Mouse (Mus musculus) midbrain, postnatal 0 days (tissue): ENCODE data around the gene Stk38. TPM values are rescaled to one million over a fixed set of nuclear protein-coding genes. Genes with fewer than 3 reads are reported as not detected.
"Not testable (repeated sequence)": the region's sequence is repeated elsewhere in the genome, so short reads cannot be mapped to it uniquely, and the experiment has no call there.

Source experiments
- ATAC-seq: fragments of 200-750 bp; cut with Nextera tagmentation; 2 replicates; pipeline ENCODE4 v1.8.0; 2017; ENCODE audit warnings: moderate number of reproducible peaks, mild to moderate bottlenecking, moderate TSS enrichment, moderate library complexity; ENCODE audit not compliant: low FRiP score
- DNase-seq: peaks from one replicate; pipeline ENCODE4 v3.0.0-alpha.2; 2015; ENCODE audit warnings: low spot score
- H3K27ac ChIP-seq: fragments of 300-500 bp; sonication (generic); 2 replicates; pipeline ENCODE4 v1.5.1; 2014; ENCODE audit warnings: low read depth, mild to moderate bottlenecking, low read length, mixed read lengths
- H3K27me3 ChIP-seq: fragments of 300-500 bp; sonication (generic); 2 replicates; pipeline ENCODE4 v1.6.1; 2014; ENCODE audit warnings: low read length, control low read depth, mixed read lengths; ENCODE audit not compliant: insufficient read depth
- H3K36me3 ChIP-seq: fragments of 300-500 bp; sonication (generic); 2 replicates; pipeline ENCODE4 v1.6.1; 2014; ENCODE audit warnings: low read length, control low read depth, mixed read lengths; ENCODE audit not compliant: insufficient read depth
- H3K4me1 ChIP-seq: fragments of 300-500 bp; sonication (generic); 2 replicates; pipeline ENCODE4 v1.6.1; 2014; ENCODE audit warnings: mild to moderate bottlenecking, control low read depth, antibody characterized with exemption, low read length, mixed read lengths; ENCODE audit not compliant: insufficient read depth
- H3K4me2 ChIP-seq: fragments of 300-500 bp; sonication (generic); 2 replicates; pipeline ENCODE4 v1.6.1; 2014; ENCODE audit warnings: low read depth, mild to moderate bottlenecking, low read length, mixed read lengths; ENCODE audit not compliant: poor library complexity, severe bottlenecking
- H3K4me3 ChIP-seq: fragments of 300-500 bp; sonication (generic); 2 replicates; pipeline ENCODE4 v1.5.1; 2014; ENCODE audit warnings: low read depth, mild to moderate bottlenecking, low read length, moderate library complexity
- H3K9ac ChIP-seq: fragments of 300-500 bp; sonication (generic); replicated peaks from 2 replicates; pipeline ENCODE4 v1.6.1; 2014; ENCODE audit warnings: mild to moderate bottlenecking, low read length, moderate library complexity, mixed read lengths; ENCODE audit not compliant: poor library complexity, severe bottlenecking
- H3K9me3 ChIP-seq: fragments of 300-500 bp; sonication (generic); 2 replicates; pipeline ENCODE4 v1.6.1; 2016; ENCODE audit warnings: low read length, control low read depth
- CTCF ChIP-seq: IDR thresholded peaks from 2 replicates; pipeline ENCODE4 v1.5.1; 2016; ENCODE audit warnings: antibody characterized with exemption, mild to moderate bottlenecking
- WGBS: fragments of 180-500 bp; shearing (Covaris S2); extraction: QIAGEN DNeasy Blood & Tissue Kit; methylation state at CpG from one replicate; pipeline ENCODE4 v1.1.7; 2014; 5-methylcytosine and 5-hydroxymethylcytosine counted together
- polyA plus RNA-seq: library from polyadenylated mRNA; unstranded; fragments of >200 nt; fragmentation: Nextera tagmentation; extraction: Ambion mirVana; gene quantifications from 2 replicates; pipeline ENCODE4 v1.2.1, GENCODE M21; 2015
- total RNA-seq: library from RNA; depleted of rRNA; stranded (reverse); fragments of >200 nt; gene quantifications from 2 replicates; pipeline ENCODE4 v1.2.3, GENCODE M21; 2014

Stk38 gene
- total and polyA plus RNA-seq, 2 experiments from 2014 or later: 44.2 to 47.9 TPM

GRCm38 (mm10) chr17:29033569-29034061, 25.8 kb upstream of the Stk38 start:
- 0% methylated on average over 6 of the region's 6 CpGs for WGBS
- H3K4me2 ChIP-seq: peak overlapping the region; percentile 88
- 0 out of 2 replicates have a peak overlapping the region, but pooled peaks have one; percentile 6 for H3K27ac ChIP-seq
- 0 out of 2 replicates have a peak, but pooled peaks cover 3% of the 10 kb centered on the region for H3K4me1 ChIP-seq
- TF ChIP-seq CTCF: no peak
- no peaks in the 10 kb centered on the region for H3K9me3 ChIP-seq
- peaks cover 14% of the 10 kb centered on the region; the same call in 1 of the 2 replicates for H3K36me3 ChIP-seq
- DNase-seq: no peak
- ATAC-seq: no peak
- peak overlapping the region; percentile 96 for H3K9ac ChIP-seq
- H3K4me3 ChIP-seq: peak overlapping the region; percentile 52
- H3K27me3 ChIP-seq: no peaks in the 10 kb centered on the region

GRCm38 (mm10) chr17:29032274-29033069, 24.7 kb upstream of the Stk38 start, which contains the start of gene Srsf3:
Gene Srsf3 (plus strand): TSS chr17:29032628.
- 0 out of 2 replicates have a peak, but pooled peaks cover 3% of the 10 kb centered on the region for H3K4me1 ChIP-seq
- WGBS: under 1% methylated on average over 73 of the region's 77 CpGs
- H3K9ac ChIP-seq: peak within 1 kb of the TSS; percentile 96
- peak; percentile 99 for ATAC-seq
- H3K27me3 ChIP-seq: no peaks in the 10 kb centered on the region
- H3K27ac ChIP-seq: peak within 1 kb of the TSS; percentile 99
- peaks cover 10% of the 10 kb centered on the region; the same call in 1 of the 2 replicates for H3K36me3 ChIP-seq
- H3K4me3 ChIP-seq: peak within 1 kb of the TSS; percentile 52
- no peaks in the 10 kb centered on the region for H3K9me3 ChIP-seq
- TF ChIP-seq CTCF: no peak
- DNase-seq: peak; percentile 100
- peak within 1 kb of the TSS; percentile 88 for H3K4me2 ChIP-seq

- no peak for DNase-seq
- no peak; the same call in 1 of the 2 replicates for ATAC-seq
Measured at GRCm38 (mm10) chr17:29031771-29032273, 24.0 kb upstream of the Stk38 start.

GRCm38 (mm10) chr17:29031085-29031711, 23.4 kb upstream of the Stk38 start:
- H3K27ac ChIP-seq: peak overlapping the region; percentile 99
- H3K4me1 ChIP-seq, H3K27me3 ChIP-seq, DNase-seq, H3K36me3 ChIP-seq, H3K9me3 ChIP-seq, ATAC-seq: not testable (repeated sequence)
- 53% methylated on average over 7 of the region's 7 CpGs for WGBS
- peak overlapping the region; percentile 52; the same call in 1 of the 2 replicates for H3K4me3 ChIP-seq
- peak overlapping the region; percentile 96; the same call in 1 of the 2 replicates for H3K9ac ChIP-seq
- peak overlapping the region; percentile 75 for H3K4me2 ChIP-seq

More at GRCm38 (mm10) chr17:29031771-29032273, 24.0 kb upstream of the Stk38 start:
- no peaks in the 10 kb centered on the region for H3K9me3 ChIP-seq
- no peak for TF ChIP-seq CTCF
- H3K27me3 ChIP-seq: no peaks in the 10 kb centered on the region
- H3K36me3 ChIP-seq: peaks cover 4% of the 10 kb centered on the region; the same call in 1 of the 2 replicates
- peak overlapping the region; percentile 75 for H3K4me2 ChIP-seq
- H3K4me1 ChIP-seq: 0 out of 2 replicates have a peak, but pooled peaks cover 3% of the 10 kb centered on the region
- under 1% methylated on average over 26 of the region's 26 CpGs for WGBS
- H3K9ac ChIP-seq: peak overlapping the region; percentile 96
- peak overlapping the region; percentile 52 for H3K4me3 ChIP-seq
- H3K27ac ChIP-seq: peak overlapping the region; percentile 99

DNA sequence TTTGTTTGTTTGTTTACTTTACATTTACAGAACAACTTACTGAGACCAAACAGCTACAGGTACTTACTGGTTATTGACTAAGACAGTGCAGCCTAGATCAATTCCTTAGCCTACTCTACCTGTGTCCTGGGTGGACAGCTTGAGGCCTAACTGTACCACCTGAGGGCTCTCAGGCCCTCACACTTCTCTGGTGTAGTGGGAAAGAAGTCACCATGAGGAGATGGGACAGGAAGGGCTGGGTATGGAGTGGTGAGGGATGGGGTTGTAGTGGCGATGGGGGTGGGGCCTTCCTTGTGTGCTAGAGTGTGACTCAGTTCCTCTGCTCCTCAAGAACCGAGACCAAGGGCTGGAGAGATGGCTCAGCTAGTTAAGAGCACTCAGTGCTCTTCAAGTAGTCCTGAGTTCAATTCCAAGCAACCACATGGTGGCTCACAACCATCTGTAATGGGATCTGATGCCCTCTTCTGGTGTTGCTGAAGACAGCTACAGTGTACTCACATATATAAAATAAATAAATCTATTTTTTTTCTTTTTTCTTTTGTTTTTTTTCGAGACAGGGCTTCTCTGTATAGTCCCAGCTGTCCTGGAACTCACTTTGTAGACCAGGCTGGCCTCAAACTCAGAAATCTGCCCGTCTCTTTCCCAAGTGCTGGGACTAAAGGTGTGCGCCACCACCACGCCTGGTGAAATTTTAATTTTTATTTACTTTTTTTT, 22.7 kb upstream of the Stk38 start:
- Histone ChIP-seq H3K36me3 (no peaks in the 10 kb centered on the region), H3K9me3 (no peaks in the 10 kb centered on the region), H3K4me2 (no peak overlapping the region), H3K4me1 (0 out of 2 replicates have a peak, but pooled peaks cover 3% of the 10 kb centered on the region), H3K27ac (no peak overlapping the region), H3K4me3 (no peak overlapping the region), H3K9ac (no peak overlapping the region), H3K27me3 (no peaks in the 10 kb centered on the region)
- DNase-seq (no peak), ATAC-seq (no peak)
- WGBS: 90% methylated on average over 6 of the region's 6 CpGs
- peak; percentile 18; the same call in 1 of the 2 replicates for TF ChIP-seq CTCF
